Comparison of ENCODE assay signal across 9 mouse cellular contexts in the genomic region with DNA sequence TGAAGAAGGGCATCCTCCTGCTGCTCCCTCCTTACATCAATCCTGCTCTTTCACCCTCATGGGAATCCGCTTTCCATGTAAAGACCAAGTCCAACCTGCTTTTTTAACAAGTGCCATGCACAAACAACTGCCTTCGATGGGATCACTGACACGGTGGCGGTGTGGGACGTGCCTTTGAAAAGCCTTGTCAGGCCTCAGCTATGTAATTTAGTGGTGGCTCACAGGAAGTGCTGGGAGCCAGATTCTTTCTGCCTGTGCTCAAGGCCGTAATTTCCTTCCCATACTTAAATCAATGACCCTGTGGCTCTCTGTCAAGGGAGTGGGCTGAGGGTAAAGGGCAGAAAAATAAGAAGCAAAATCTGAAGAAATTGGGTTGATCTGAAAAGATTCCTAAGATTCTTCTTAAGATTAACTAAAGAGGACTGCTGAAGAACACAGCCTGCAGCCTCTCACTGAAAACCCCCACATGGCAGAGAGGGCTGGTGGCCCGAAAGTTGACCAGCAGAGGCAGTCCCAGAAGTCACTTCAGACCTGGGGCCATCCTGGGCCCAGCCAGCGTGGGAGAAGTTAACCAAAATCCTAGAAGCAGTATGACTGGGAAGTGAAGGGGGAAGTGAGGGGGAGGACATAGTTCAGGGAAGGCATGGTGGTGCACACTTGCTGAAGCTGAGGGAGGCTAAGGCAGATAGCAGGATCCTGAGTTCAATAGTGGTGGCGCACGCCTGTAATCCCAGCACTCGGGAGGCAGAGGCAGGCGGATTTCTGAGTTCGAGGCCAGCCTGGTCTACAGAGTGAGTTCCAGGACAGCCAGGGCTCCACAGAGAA. TPM values are rescaled to one million over a fixed set of nuclear protein-coding genes. Genes with fewer than 3 reads are reported as not detected.
DNase-seq lines count a peak whose midpoint lies in the region; ATAC-seq lines count a peak whose summit lies in the region.
"Had no signal": no experiment of that assay in that cellular context is flagged by ENCODE, and none has a peak within 500 bp of the region (broad histone marks: within the 10 kb centered on the region; RNA-seq: fewer than 3 reads in every experiment).

No protein-coding gene starts in this region.

- peak; percentile 2 for DNase-seq in CD4-positive, CD25-positive, alpha-beta regulatory T cell, adult 2 months (ENCODE audit: low read depth, low spot score)
- peak; percentile 28 for DNase-seq in 416B (ENCODE audit: low read depth)
- DNase-seq in fibroblast of lung, adult 2 months (ENCODE audit: low read depth): peak; percentile 40
- peak; percentile 63 for DNase-seq in kidney, postnatal 10 days
- no peak for DNase-seq in thymus, postnatal 14 days
- no peak for DNase-seq in urinary bladder, postnatal 14 days (ENCODE audit: low spot score)

- H3K4me1 ChIP-seq in stomach, embryonic 14.5 days (ENCODE audit: control insufficient read depth, insufficient read depth, low read length): 0 out of 2 replicates have a peak, but pooled peaks cover 10% of the 10 kb centered on the region

- H3K9ac ChIP-seq in stomach, embryonic 14.5 days (replicated peaks; ENCODE audit: low read depth, low read length): no peak overlapping the region

- no peaks in the 10 kb centered on the region for H3K27me3 ChIP-seq in stomach, embryonic 14.5 days (ENCODE audit: control insufficient read depth, insufficient read depth, low read length)

- H3K36me3 ChIP-seq in stomach, embryonic 14.5 days (ENCODE audit: control insufficient read depth, insufficient read depth, low read length): no peaks in the 10 kb centered on the region

- ATAC-seq in CD4-positive, CD25-positive, alpha-beta regulatory T cell, adult 4 months: no peak
- ATAC-seq in stomach, embryonic 14.5 days (ENCODE audit: insufficient number of reproducible peaks, insufficient read depth, low FRiP score, low read depth): no peak

- WGBS in stomach, embryonic 14.5 days: 61% methylated on average over 13 of the region's 13 CpGs

- no peaks in the 10 kb centered on the region for H3K9me3 ChIP-seq in stomach, embryonic 14.5 days (ENCODE audit: control insufficient read depth, low read depth, low read length)

- peak overlapping the region; percentile 58; the same call in 1 of the 2 replicates for H3K27ac ChIP-seq in stomach, embryonic 14.5 days (ENCODE audit: low read length)

- no peak overlapping the region for H3K4me3 ChIP-seq in stomach, embryonic 14.5 days (ENCODE audit: low read depth, low read length)
- H3K4me3 ChIP-seq: erythroblast, embryonic 14.5 days had no signal

- H3K4me2 ChIP-seq in stomach, embryonic 14.5 days (replicated peaks; ENCODE audit: low read depth, low read length): no peak overlapping the region

RNA-seq across cellular contexts. Expression of gene Arhgap35, which starts 33.3 kb away (rescaled TPM):
- 1 to 10 TPM; 2.7 to 3.1 TPM for polyA plus RNA-seq in CD4-positive, CD25-positive, alpha-beta regulatory T cell, adult 4 months (2017; shearing (Covaris generic))
- 19.9 and 21.2 TPM in 2 replicates for polyA plus RNA-seq in stomach, embryonic 14.5 days (2014; fragmentation: Nextera tagmentation; extraction: Ambion mirVana)

Comparison
In these comparisons a context has a peak if more than half of its experiments do, and no peak if none do; other contexts are left out.
1. DNase-seq: peak in CD4-positive, CD25-positive, alpha-beta regulatory T cell, adult 2 months (single experiment), 416B (single experiment), fibroblast of lung, adult 2 months (single experiment) and kidney, postnatal 10 days (single experiment); none in thymus, postnatal 14 days (single experiment) and urinary bladder, postnatal 14 days (single experiment).